Mouse (Mus musculus) E14TG2a.4 (cell line): ENCODE results near the gene Fgfbp1.

Experiments
- CTCF ChIP-seq: conservative IDR thresholded peaks from 2 replicates; pipeline ENCODE4 v1.5.1; 2014; ENCODE audit warnings: low read length
- NANOG ChIP-seq: IDR thresholded peaks from 2 replicates; pipeline ENCODE4 v1.6.1; 2014; ENCODE audit warnings: borderline replicate concordance, low read length, mixed read lengths
- POU5F1 ChIP-seq: IDR thresholded peaks from 2 replicates; pipeline ENCODE4 v1.6.1; 2014; ENCODE audit warnings: low read length, borderline replicate concordance

DNA sequence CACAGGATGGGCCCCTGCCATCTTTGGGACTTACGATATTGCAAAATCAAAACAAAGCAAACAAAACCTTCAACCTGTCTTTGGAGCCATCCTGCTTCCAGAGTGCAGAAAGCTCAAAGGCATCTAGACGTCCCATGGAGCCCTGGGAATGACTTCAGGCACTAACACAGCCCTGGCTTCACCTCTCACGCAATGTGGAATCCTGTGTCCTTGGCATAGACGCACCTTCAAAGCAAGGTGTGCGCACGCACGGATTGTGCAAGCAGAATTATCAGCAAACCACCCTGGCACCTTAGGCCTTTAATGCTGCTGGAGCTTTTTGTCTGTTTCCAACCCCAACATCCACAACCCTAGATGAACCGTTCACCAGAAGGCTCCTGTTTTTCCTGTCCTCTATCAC is 16.0 kb upstream of the Fgfbp1 start:
- no peak for TF ChIP-seq NANOG
- TF ChIP-seq CTCF: no peak
- TF ChIP-seq POU5F1: no peak
